Mouse (Mus musculus) spleen, adult 2 months (tissue): ENCODE results near the gene Zfr2. TPM values are rescaled to one million over a fixed set of nuclear protein-coding genes. Genes with fewer than 3 reads are reported as not detected.
A peak's percentile ranks its signal among the peaks of the same experiment; 100 is the strongest.

ENCODE experiments used
- DNase-seq, 2 experiments: peaks; one replicate each; pipeline versions ENCODE4 v3.0.0 to v3.0.0-alpha.2; 2012 to 2021; ENCODE audit warnings: low spot score in 2 of 2, low read depth in 1 of 2
- H3K27ac ChIP-seq: fragments of 200-500 bp; 2 replicates; pipeline ENCODE4 v1.5.1; 2012; ENCODE audit warnings: low read length, inconsistent platforms; ENCODE audit not compliant: insufficient read depth
- H3K27me3 ChIP-seq: fragments of 200-500 bp; 2 replicates; pipeline ENCODE4 v1.6.1; 2012; ENCODE audit warnings: mild to moderate bottlenecking, moderate library complexity, low read length, inconsistent platforms; ENCODE audit not compliant: control insufficient read depth, insufficient read depth
- H3K36me3 ChIP-seq: fragments of 200-500 bp; 2 replicates; pipeline ENCODE4 v1.6.1; 2012; ENCODE audit warnings: mild to moderate bottlenecking, low read length, inconsistent platforms; ENCODE audit not compliant: control insufficient read depth, insufficient read depth
- H3K4me1 ChIP-seq: fragments of 200-500 bp; 2 replicates; pipeline ENCODE4 v1.6.1; 2011; ENCODE audit warnings: inconsistent platforms; ENCODE audit not compliant: control insufficient read depth, insufficient read depth, insufficient read length
- H3K4me3 ChIP-seq: fragments of 200-500 bp; 2 replicates; pipeline ENCODE4 v1.5.1; 2011; ENCODE audit warnings: mild to moderate bottlenecking, inconsistent platforms; ENCODE audit not compliant: insufficient read depth, insufficient read length; ENCODE audit errors: extremely low read depth
- CTCF ChIP-seq: fragments of 200-500 bp; IDR thresholded peaks from 2 replicates; pipeline ENCODE4 v1.5.1; 2011; ENCODE audit warnings: mild to moderate bottlenecking, inconsistent platforms; ENCODE audit not compliant: insufficient read depth, insufficient read length, insufficient replicate concordance; ENCODE audit errors: extremely low read depth
- POLR2A ChIP-seq: fragments of 200-500 bp; IDR thresholded peaks from 2 replicates; pipeline ENCODE4 v1.6.1; 2011; ENCODE audit warnings: low read depth, low read length, inconsistent platforms
- WGBS: fragments of 180-500 bp; shearing (Covaris S2); methylation state at CpG from one replicate; pipeline ENCODE4 v1.1.7; 2018; 5-methylcytosine and 5-hydroxymethylcytosine counted together
- polyA plus RNA-seq: library from polyadenylated mRNA; depleted of rRNA; stranded (reverse); fragments of >200 nt; gene quantifications from 2 replicates; pipeline ENCODE4 v1.2.3, GENCODE M21; 2012

Gene Zfr2
- polyA plus RNA-seq, 1 experiment: 5.5 TPM

- Histone ChIP-seq H3K27me3 (no peaks in the 10 kb centered on the region), H3K4me3 (no peak within 1 kb of the TSS), H3K27ac (peak within 1 kb of the TSS; percentile 48), H3K36me3 (no peaks in the 10 kb centered on the region), H3K4me1 (peaks cover 39% of the 10 kb centered on the region; the same call in 1 of the 2 replicates)
- WGBS: 41% methylated on average over 9 of the region's 9 CpGs
- DNase-seq: no peak
- no peak for TF ChIP-seq CTCF
- TF ChIP-seq POLR2A: no peak
These were observed 58.7 kb downstream of the Zfr2 start, which contains the start of gene Tjp3 for GRCm38 (mm10) chr10:81291511-81292104. Tjp3 (minus strand) TSS chr10:81291581.

- H3K36me3 ChIP-seq: no peaks in the 10 kb centered on the region
- peak within 1 kb of the TSS; percentile 93 for H3K27ac ChIP-seq
- H3K4me1 ChIP-seq: peaks cover 49% of the 10 kb centered on the region
- H3K27me3 ChIP-seq: no peaks in the 10 kb centered on the region
- H3K4me3 ChIP-seq: peak within 1 kb of the TSS; percentile 83
- TF ChIP-seq CTCF (peak; percentile 80), POLR2A (peak; percentile 83)
- under 1% methylated on average over 75 of the region's 80 CpGs for WGBS
- DNase-seq: peak; percentile 99 to 100
These were observed 59.8 kb downstream of the Zfr2 start, which contains the start of gene Pip5k1c for GRCm38 (mm10) chr10:81292554-81293333. Pip5k1c (plus strand) TSS chr10:81292963.

DNA sequence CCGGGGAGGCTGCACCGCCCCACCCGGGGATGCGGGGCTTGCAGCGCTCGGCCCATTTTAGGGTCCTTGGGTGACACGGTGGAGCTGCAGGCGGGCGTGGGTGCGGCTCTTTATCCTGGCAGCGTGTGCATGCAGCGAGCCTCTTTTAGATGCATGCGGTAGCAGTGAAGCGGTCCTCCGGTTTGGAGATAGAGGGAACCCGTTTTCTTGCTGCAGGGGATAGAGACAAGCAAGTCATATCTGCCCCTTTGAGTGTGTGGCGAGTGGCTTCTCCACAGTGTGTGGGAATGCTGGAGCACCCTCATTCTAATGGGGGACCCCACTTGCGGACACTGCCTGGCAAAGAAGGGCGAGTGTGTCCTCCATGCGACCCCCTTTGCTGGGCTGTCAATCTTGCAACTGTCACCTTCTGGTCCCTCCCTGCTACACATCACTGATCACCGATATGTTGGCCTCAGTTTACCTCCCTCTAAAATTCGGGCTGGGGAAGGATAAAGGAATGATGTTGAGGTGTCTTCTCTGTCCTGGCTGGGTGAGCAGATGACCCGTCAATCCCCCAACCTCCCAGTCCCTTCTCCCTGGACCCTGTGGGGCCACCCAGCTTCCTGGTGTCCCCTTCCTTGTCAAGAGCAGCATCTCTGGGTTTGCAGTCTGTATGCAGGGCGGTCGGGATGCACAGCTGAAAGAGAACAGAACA, 60.5 kb downstream of the Zfr2 start:
- Histone ChIP-seq H3K27me3 (no peaks in the 10 kb centered on the region), H3K27ac (peak overlapping the region; percentile 93), H3K36me3 (no peaks in the 10 kb centered on the region), H3K4me3 (peak overlapping the region; percentile 83), H3K4me1 (peaks cover 57% of the 10 kb centered on the region)
- TF ChIP-seq CTCF: no peak
- no peak for DNase-seq
- 2% methylated on average over 25 of the region's 25 CpGs for WGBS

- H3K36me3 ChIP-seq: no peaks in the 10 kb centered on the region
- no peak overlapping the region for H3K27ac ChIP-seq
- DNase-seq: no peak
- no peak overlapping the region for H3K4me3 ChIP-seq
- H3K27me3 ChIP-seq: no peaks in the 10 kb centered on the region
- no peak for TF ChIP-seq POLR2A
- peaks cover 66% of the 10 kb centered on the region for H3K4me1 ChIP-seq
- 32% methylated on average over 8 of the region's 8 CpGs for WGBS
These were observed 61.5 kb downstream of the Zfr2 start for GRCm38 (mm10) chr10:81294442-81294841.

- no peak for DNase-seq
- H3K4me3 ChIP-seq: no peak overlapping the region
- 90% methylated on average over 6 of the region's 6 CpGs for WGBS
- H3K4me1 ChIP-seq: peaks cover 73% of the 10 kb centered on the region
- TF ChIP-seq POLR2A (no peak), CTCF (no peak)
- no peaks in the 10 kb centered on the region for H3K36me3 ChIP-seq
- no peak overlapping the region for H3K27ac ChIP-seq
- no peaks in the 10 kb centered on the region for H3K27me3 ChIP-seq
These were observed 62.2 kb downstream of the Zfr2 start for GRCm38 (mm10) chr10:81295185-81295584.

- Histone ChIP-seq H3K27ac (peak overlapping the region; percentile 93), H3K36me3 (no peaks in the 10 kb centered on the region), H3K4me3 (no peak overlapping the region), H3K27me3 (no peaks in the 10 kb centered on the region), H3K4me1 (peaks cover 82% of the 10 kb centered on the region)
- peak in 1 of 2 experiments; percentile 53 for DNase-seq
- 17% methylated on average over 6 of the region's 6 CpGs for WGBS
- TF ChIP-seq POLR2A: no peak
- TF ChIP-seq CTCF: no peak
These were observed 64.3 kb downstream of the Zfr2 start for GRCm38 (mm10) chr10:81297246-81297645.

DNA sequence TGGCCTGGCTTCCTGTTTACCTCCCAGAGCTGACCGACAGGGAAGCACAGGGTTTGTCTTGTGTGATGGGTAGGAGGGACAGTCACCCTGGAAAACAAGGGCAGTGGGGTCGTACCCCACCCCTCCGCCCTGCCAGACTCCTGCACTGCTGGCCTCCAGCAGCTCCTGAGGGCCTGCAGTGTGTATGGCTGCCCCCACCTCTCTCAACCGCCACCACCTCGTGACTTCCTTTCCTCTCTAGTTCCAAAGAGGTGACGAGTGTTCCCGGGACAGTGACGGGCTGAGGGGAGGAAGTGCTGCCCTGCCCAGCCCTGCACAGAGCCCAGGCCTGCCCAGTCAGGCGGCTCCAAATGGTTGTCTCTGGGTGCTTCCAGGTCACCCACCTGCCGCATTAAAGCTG, 64.9 kb downstream of the Zfr2 start:
- peak in 1 of 2 experiments; percentile 72 for DNase-seq
- H3K36me3 ChIP-seq: no peaks in the 10 kb centered on the region
- 2% methylated on average over 9 of the region's 10 CpGs for WGBS
- TF ChIP-seq CTCF (no peak), POLR2A (no peak)
- peak overlapping the region; percentile 4; the same call in 1 of the 2 replicates for H3K4me3 ChIP-seq
- peaks cover 88% of the 10 kb centered on the region for H3K4me1 ChIP-seq
- H3K27me3 ChIP-seq: no peaks in the 10 kb centered on the region
- peak overlapping the region; percentile 93 for H3K27ac ChIP-seq
